Mouse (Mus musculus) cerebellum, adult 9-11 months (tissue): ENCODE data around the gene Nr0b1.

ENCODE experiments used
- DNase-seq: peaks from one replicate; pipeline ENCODE4 v3.0.0; 2022

The Nr0b1 gene

DNA sequence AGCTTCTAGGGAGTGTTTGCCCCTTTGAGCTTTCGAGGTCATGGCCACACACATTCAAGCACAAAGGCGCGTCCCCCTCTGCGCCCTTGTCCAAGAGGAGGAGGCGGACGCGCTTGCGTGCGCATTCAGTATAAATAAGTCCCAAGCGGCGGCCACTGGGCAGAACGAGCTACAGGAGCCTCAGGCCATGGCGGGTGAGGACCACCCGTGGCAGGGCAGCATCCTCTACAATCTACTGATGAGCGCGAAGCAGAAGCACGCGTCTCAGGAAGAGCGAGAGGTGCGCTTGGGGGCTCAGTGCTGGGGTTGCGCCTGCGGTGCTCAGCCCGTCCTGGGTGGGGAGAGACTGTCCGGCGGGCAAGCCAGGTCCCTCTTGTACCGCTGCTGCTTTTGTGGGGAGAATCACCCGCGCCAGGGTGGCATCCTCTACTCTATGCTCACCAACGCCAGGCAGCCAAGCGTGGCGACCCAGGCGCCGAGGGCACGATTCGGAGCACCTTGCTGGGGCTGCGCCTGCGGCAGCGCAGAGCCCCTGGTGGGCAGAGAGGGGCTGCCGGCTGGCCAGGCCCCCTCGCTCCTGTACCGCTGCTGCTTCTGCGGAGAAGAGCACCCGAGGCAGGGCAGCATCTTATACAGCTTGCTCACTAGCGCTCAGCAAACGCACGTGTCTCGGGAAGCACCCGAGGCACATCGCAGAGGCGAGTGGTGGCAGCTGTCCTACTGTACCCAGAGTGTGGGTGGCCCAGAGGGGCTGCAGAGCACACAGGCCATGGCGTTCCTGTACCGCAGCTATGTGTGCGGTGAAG lies at the start of gene Nr0b1:
Gene Nr0b1, plus strand, starts transcription at position 151 of the 806 bp plus-strand sequence.
- DNase-seq: no peak

GRCm38 (mm10) chrX:86187250-86187649 lies 4.3 kb upstream of the Nr0b1 start:
- no peak for DNase-seq

DNA sequence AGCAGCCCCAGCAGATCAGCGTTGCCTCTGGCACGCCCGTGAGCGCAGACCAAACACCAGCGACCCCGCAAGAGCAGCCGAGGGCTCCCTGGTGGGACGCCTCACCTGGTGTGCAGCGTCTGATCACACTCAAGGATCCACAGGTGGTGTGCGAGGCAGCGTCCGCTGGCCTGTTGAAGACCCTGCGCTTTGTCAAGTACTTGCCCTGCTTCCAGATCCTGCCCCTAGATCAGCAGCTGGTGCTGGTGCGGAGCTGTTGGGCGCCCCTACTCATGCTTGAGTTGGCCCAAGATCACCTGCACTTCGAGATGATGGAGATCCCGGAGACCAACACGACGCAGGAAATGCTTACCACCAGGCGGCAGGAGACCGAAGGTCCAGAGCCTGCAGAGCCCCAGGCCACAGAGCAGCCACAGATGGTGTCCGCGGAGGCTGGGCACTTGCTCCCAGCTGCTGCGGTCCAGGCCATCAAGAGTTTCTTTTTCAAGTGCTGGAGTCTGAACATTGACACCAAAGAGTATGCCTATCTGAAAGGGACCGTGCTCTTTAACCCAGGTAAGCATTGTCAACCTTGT lies 943 bp downstream of the Nr0b1 start:
- no peak for DNase-seq

DNA sequence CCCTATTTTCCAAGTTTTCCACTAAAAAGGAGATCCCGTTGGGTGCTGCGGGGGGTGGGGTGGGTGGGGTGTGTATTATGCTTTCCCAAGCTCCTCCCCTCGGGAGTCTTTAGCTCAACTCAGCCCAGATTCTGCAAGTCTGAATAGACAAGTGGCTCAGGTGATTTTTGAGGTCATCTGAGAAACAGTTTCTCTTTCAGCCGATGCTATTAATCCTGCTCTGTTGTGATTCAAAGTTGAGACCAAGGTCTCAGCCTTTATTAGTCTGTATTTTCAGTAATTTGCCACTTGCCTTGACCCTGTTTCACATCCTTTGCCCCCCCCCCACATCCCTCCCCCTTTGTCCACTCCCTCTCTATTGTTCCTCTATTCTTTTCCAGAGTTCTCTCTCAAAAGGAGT lies 1.8 kb downstream of the Nr0b1 start:
- DNase-seq: no peak

DNA sequence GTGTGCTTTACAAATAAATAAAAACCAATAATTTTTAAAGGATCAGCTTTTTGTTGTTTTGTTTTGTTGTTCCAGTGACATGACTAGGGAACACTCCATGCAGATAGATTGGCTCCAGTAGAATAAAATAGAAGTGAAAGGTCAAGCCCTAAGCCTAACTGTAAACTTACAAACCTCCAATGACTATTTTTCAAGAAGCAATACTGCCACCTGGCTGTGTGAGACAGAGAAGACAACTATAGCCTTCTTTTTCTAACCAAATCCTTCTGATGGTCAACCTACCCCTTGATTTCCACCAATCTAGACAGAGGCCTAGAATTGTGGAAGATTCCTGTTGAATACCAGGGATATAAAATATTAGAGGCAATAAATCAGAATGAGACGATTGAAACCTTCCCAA lies 45.7 kb downstream of the Nr0b1 start:
- no peak for DNase-seq
